Mouse (Mus musculus) heart, embryonic 10.5 days (tissue): ENCODE results near the gene Vps35l. TPM values are rescaled to one million over a fixed set of nuclear protein-coding genes. Genes with fewer than 3 reads are reported as not detected.

Source experiments
- DNase-seq: peaks from one replicate; pipeline ENCODE4 v3.0.0-alpha.2; 2017; ENCODE audit warnings: low spot score
- H3K27ac ChIP-seq: fragments of 300-500 bp; sonication (generic); 2 replicates; pipeline ENCODE4 v1.5.1; 2016; ENCODE audit warnings: mild to moderate bottlenecking
- H3K27me3 ChIP-seq: fragments of 300-500 bp; sonication (generic); 2 replicates; pipeline ENCODE4 v1.6.1; 2016; ENCODE audit warnings: mild to moderate bottlenecking; ENCODE audit not compliant: poor library complexity, insufficient read depth, severe bottlenecking
- H3K36me3 ChIP-seq: fragments of 300-500 bp; sonication (generic); 2 replicates; pipeline ENCODE4 v1.6.1; 2016; ENCODE audit warnings: mild to moderate bottlenecking, moderate library complexity
- H3K4me1 ChIP-seq: fragments of 300-500 bp; sonication (generic); 2 replicates; pipeline ENCODE4 v1.6.1; 2016; ENCODE audit warnings: mild to moderate bottlenecking
- H3K4me3 ChIP-seq: fragments of 300-500 bp; sonication (generic); 2 replicates; pipeline ENCODE4 v1.5.1; 2016; ENCODE audit warnings: mild to moderate bottlenecking, moderate library complexity
- H3K9me3 ChIP-seq: fragments of 300-500 bp; sonication (generic); 2 replicates; pipeline ENCODE4 v1.6.1; 2016; ENCODE audit warnings: mild to moderate bottlenecking, moderate library complexity
- WGBS: fragments of 180-500 bp; shearing (Covaris S2); methylation state at CpG from one replicate; pipeline ENCODE4 v1.1.7; 2016; 5-methylcytosine and 5-hydroxymethylcytosine counted together
- polyA plus RNA-seq: library from polyadenylated mRNA; unstranded; fragments of >200 nt; fragmentation: Nextera tagmentation; extraction: Ambion mirVana; gene quantifications from 2 replicates; pipeline ENCODE4 v1.2.1, GENCODE M21; 2016

Gene Vps35l
- polyA plus RNA-seq, 1 experiment from 2014 or later = 52.3 TPM

DNA sequence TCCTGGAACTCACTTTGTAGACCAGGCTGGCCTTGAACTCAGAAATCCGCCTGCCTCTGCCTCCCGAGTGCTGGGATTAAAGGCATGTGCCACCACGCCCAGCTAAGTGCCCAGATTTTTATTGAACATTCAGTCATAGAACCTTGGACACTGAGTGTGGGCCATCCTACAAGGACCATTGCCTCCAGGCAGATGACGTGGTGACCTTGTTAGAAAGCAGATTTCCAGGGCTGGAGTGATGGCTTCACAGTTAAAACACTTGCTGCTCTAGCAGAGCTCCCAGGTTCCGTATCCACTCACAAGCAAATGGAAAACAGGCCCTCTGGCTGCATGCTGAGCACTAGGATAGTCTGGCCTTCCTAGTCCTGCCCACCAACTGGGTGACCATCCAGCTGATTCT is 4.7 kb downstream of the Vps35l start:
- Histone ChIP-seq H3K4me3 (no peak overlapping the region), H3K4me1 (peaks cover 15% of the 10 kb centered on the region), H3K9me3 (no peaks in the 10 kb centered on the region), H3K36me3 (peaks cover 49% of the 10 kb centered on the region), H3K27me3 (no peaks in the 10 kb centered on the region), H3K27ac (no peak overlapping the region)
- WGBS = 91% methylated on average over 5 of the region's 5 CpGs
- no peak for DNase-seq

DNA sequence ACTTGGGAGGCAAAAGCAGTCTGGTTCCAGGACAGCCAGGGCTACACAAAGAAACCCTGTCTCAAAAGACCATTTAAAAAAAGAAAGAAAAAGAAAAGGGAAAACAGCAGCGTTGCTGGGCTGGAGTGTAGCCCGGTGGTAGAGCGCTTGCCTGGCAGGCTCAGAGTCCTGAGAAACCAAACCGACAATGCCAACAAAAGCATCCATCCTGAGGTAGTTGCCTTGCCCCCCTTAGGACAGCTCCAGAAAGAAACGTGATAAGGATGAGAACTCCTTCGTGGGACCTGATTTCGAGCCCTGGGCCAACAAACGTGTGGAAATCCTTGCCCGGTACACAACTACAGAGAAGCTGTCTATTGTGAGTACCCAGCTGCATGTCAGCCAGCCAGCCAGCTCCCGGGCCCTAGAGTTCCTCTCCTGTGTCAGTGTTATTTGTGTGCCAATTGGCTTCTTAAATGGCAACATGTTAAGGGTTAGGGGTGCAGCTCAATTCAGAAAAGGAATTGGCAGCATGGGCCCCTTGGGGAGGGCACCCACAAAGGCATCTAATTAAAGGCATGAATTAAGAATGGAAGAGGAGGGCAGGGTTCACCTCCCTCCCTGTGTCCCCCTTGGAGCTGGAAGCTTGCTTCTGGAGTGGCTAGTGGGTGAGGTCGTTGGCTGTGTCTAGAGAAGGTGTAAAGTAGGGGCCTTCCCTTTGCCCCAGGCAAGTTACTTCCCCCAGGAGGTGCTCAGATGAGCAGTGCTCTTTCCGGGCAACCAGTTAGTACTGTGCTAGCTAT is 8.1 kb downstream of the Vps35l start:
- Histone ChIP-seq H3K4me1 (no peaks in the 10 kb centered on the region), H3K27me3 (no peaks in the 10 kb centered on the region), H3K4me3 (no peak overlapping the region), H3K36me3 (peaks cover 79% of the 10 kb centered on the region), H3K27ac (no peak overlapping the region), H3K9me3 (no peaks in the 10 kb centered on the region)
- DNase-seq = no peak
- WGBS = 91% methylated on average over 12 of the region's 12 CpGs

GRCm38 (mm10) chr7:118749706-118750105 is 9.7 kb downstream of the Vps35l start:
- Histone ChIP-seq H3K9me3 (no peaks in the 10 kb centered on the region), H3K4me3 (no peak overlapping the region), H3K36me3 (peaks cover 86% of the 10 kb centered on the region), H3K27ac (no peak overlapping the region), H3K4me1 (no peaks in the 10 kb centered on the region), H3K27me3 (no peaks in the 10 kb centered on the region)
- WGBS = 81% methylated on average over 8 of the region's 8 CpGs
- no peak for DNase-seq

DNA sequence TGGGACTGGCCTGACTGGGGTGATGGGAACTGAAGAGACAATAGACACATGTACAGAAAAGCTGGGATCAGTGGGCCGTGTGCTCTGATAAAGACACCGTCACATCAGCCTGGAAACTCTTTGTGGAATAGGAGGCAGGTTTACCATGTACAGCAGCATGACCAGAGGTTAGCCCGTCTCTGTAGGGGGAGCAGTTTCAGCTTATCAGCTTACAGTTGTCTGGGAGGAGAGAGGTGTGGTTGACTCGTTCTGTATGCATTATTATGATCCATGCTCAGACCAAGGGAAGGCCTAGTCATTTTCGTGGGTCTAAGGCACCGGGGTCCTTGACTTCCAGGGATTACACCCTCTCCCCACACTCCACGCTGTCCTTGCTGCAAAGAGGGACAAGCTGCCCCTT is 11.6 kb downstream of the Vps35l start:
- Histone ChIP-seq H3K9me3 (no peaks in the 10 kb centered on the region), H3K27me3 (no peaks in the 10 kb centered on the region), H3K4me3 (no peak overlapping the region), H3K36me3 (peaks cover 93% of the 10 kb centered on the region), H3K27ac (no peak overlapping the region), H3K4me1 (no peaks in the 10 kb centered on the region)
- DNase-seq = no peak
- WGBS = 84% methylated on average over 7 of the region's 7 CpGs

DNA sequence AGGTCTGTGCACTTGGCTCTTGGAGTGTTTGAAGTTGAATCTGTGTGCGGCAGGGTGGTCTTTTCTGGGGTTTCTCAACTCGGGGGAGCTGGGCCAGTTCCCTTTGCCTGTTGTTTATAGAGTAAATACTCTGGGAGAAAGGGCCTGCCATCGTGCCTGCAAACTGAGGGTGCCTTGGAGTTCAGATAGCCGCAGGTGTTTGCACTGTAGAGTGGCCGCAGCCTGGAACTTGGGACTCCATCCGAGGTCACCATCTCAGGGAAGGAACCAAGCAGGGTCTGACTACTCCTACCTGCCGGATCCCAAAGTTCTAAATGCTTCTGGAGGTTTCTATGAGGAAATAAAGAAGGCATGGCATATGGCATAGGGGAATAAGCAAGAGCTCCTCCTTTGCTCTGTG is 15.7 kb downstream of the Vps35l start:
- H3K36me3 ChIP-seq = peaks cover 69% of the 10 kb centered on the region
- 81% methylated on average over 7 of the region's 7 CpGs for WGBS
- DNase-seq = no peak
- H3K27ac ChIP-seq = no peak overlapping the region
- H3K27me3 ChIP-seq = no peaks in the 10 kb centered on the region
- H3K9me3 ChIP-seq = no peaks in the 10 kb centered on the region
- H3K4me1 ChIP-seq = 0 out of 2 replicates have a peak, but pooled peaks cover 3% of the 10 kb centered on the region
- no peak overlapping the region for H3K4me3 ChIP-seq

DNA sequence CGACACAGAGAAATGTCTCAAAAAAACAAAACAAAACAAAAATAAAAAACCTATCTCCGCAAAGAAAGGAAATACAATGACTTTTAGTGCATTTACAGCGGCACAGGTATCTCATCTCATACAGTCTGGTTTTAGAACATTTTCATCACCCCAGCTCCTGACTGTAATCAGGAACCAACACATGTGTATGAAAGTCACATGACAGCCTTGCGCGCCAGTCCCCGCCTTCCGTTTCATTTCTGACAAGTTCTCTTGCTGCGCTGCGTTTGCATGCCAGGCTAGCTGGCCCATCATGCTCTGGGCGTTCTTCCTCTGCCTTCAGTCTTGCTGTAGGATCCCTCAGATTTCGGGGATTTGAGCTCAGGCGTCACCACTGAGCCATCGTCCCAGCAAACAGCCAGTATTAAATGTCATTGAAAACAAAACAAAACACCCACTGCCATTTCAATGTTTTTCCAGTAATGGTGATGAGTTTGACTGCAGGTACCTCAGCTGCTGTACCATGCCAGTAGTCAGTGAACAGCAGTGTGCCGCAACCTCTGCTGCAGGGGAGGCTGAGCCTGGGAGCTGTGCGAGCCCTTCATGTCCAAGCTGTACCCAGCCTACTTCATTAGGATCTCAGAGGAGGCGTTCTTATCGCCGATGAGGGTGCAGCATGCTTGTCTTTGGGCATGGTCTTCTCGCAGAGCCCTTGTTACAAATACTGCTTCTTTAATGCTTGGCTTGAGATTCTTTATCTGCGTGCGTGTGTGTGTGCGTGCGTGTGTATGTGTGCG is 16.7 kb downstream of the Vps35l start:
- Histone ChIP-seq H3K4me1 (0 out of 2 replicates have a peak, but pooled peaks cover 3% of the 10 kb centered on the region), H3K27ac (no peak overlapping the region), H3K36me3 (peaks cover 71% of the 10 kb centered on the region), H3K4me3 (no peak overlapping the region), H3K27me3 (no peaks in the 10 kb centered on the region), H3K9me3 (no peaks in the 10 kb centered on the region)
- 91% methylated on average over 24 of the region's 24 CpGs for WGBS
- no peak for DNase-seq

DNA sequence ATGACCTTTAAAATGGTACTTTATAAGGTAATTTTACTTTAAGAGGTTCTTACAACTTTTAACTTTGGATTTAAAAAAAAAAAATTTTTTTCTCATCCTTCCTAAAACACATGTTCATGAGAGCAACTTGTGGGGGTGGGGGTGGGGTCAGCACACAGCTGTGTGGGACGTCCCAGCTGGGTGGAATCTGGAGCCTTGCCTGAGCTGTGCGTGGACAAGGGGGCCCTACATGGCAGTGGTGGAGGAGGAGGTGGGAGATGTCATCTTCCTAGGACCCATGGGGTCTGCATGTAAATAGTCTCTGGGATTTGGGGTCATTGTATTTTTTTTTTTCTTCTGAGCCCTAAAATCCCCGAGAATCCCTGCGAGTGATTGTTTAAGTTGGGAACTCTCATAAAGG is 18.3 kb downstream of the Vps35l start:
- H3K36me3 ChIP-seq = peaks cover 68% of the 10 kb centered on the region
- 74% methylated on average over 4 of the region's 4 CpGs for WGBS

DNA sequence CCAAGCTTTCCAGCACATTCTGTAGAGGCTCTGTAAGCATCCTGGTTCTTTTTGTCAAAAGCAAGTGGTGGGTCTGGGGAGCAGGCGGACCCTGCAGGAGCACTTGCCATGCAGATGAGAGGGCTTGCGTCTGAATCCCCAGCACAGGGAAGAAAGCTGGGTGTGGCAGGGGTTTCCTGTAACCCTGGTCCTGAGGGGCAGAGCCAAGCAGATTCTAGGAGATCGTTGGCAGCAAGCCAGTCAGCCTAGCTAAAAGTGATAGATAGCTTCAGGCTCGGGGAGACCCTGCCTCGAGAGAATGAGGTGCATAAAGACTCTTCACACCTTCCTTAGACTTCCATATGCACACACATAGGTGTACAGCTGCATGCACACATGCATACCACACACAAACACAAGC is 19.3 kb downstream of the Vps35l start:
- WGBS = 61% methylated on average over 5 of the region's 5 CpGs
- Histone ChIP-seq H3K9me3 (no peaks in the 10 kb centered on the region), H3K27me3 (no peaks in the 10 kb centered on the region), H3K27ac (no peak overlapping the region), H3K4me3 (no peak overlapping the region), H3K4me1 (0 out of 2 replicates have a peak, but pooled peaks cover 3% of the 10 kb centered on the region), H3K36me3 (peaks cover 69% of the 10 kb centered on the region)
- DNase-seq = no peak

More for the DNA sequence above, 18.3 kb downstream of the Vps35l start:
- Histone ChIP-seq H3K9me3 (no peaks in the 10 kb centered on the region), H3K27ac (no peak overlapping the region), H3K27me3 (no peaks in the 10 kb centered on the region), H3K4me1 (0 out of 2 replicates have a peak, but pooled peaks cover 3% of the 10 kb centered on the region), H3K4me3 (no peak overlapping the region)
- DNase-seq = no peak

GRCm38 (mm10) chr7:118763939-118764338 is 23.9 kb downstream of the Vps35l start:
- H3K9me3 ChIP-seq = no peaks in the 10 kb centered on the region
- no peak for DNase-seq

DNA sequence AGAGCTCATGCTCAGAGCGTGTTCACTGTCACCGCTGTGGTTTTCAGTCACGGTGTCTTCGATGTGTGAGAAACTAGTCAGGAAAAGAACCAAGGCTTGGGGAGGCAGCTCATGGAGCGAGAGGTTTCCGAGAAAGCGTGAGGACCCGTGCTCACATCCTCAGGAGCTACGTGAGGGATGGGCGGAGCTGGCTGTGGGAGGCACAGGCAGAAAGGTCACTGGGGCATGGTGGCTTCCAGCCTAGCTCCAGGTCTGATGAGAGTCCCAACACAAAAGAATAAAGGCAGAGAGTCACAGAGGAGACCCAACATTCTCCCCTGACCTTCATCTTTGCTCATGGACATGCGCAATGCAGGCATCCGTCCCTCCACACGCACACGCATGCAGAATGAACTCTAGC is 24.7 kb downstream of the Vps35l start:
- H3K36me3 ChIP-seq = peaks cover 46% of the 10 kb centered on the region

More at GRCm38 (mm10) chr7:118763939-118764338, 23.9 kb downstream of the Vps35l start:
- H3K4me1 ChIP-seq = 0 out of 2 replicates have a peak, but pooled peaks cover 3% of the 10 kb centered on the region
- 84% methylated on average over 11 of the region's 11 CpGs for WGBS
- H3K36me3 ChIP-seq = peaks cover 48% of the 10 kb centered on the region
- H3K4me3 ChIP-seq = no peak overlapping the region
- H3K27me3 ChIP-seq = no peaks in the 10 kb centered on the region
- H3K27ac ChIP-seq = no peak overlapping the region

GRCm38 (mm10) chr7:118765604-118766003 is 25.6 kb downstream of the Vps35l start:
- H3K4me3 ChIP-seq = no peak overlapping the region
- no peaks in the 10 kb centered on the region for H3K4me1 ChIP-seq
- H3K27me3 ChIP-seq = no peaks in the 10 kb centered on the region
- no peak overlapping the region for H3K27ac ChIP-seq
- 71% methylated on average over 8 of the region's 8 CpGs for WGBS
- no peak for DNase-seq
- peaks cover 40% of the 10 kb centered on the region for H3K36me3 ChIP-seq
- no peaks in the 10 kb centered on the region for H3K9me3 ChIP-seq

More for the DNA sequence above, 24.7 kb downstream of the Vps35l start:
- Histone ChIP-seq H3K4me1 (no peaks in the 10 kb centered on the region), H3K4me3 (no peak overlapping the region), H3K27me3 (no peaks in the 10 kb centered on the region), H3K27ac (no peak overlapping the region), H3K9me3 (no peaks in the 10 kb centered on the region)
- 74% methylated on average over 14 of the region's 14 CpGs for WGBS
- DNase-seq = no peak

- H3K9me3 ChIP-seq = no peaks in the 10 kb centered on the region
- no peak for DNase-seq
- H3K36me3 ChIP-seq = peaks cover 36% of the 10 kb centered on the region
- no peak overlapping the region for H3K4me3 ChIP-seq
- WGBS = 60% methylated on average over 18 of the region's 18 CpGs
- H3K27ac ChIP-seq = no peak overlapping the region
- H3K4me1 ChIP-seq = no peaks in the 10 kb centered on the region
- H3K27me3 ChIP-seq = no peaks in the 10 kb centered on the region
Observed at GRCm38 (mm10) chr7:118766119-118766833, 26.2 kb downstream of the Vps35l start.

DNA sequence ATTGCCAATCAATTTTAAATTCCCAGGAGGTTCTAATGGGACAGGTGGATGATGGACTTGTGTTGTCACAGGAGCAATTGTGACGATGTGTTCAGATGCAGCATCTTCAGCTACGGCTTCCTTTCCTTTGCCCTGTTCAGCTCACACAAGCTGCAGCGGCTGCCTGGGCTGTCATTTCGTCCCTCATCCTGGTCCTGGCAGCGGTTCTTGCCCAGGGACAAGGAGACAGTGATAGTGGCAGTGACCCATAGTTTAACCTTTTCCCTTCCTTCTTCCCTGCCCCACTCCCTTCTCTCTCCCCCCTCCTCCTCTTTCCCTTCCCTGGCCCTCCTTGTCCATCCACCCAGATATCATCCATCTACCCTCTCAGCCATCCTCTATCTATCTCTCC is 26.8 kb downstream of the Vps35l start:
- Histone ChIP-seq H3K27me3 (no peaks in the 10 kb centered on the region), H3K4me1 (no peaks in the 10 kb centered on the region), H3K27ac (no peak overlapping the region), H3K36me3 (peaks cover 30% of the 10 kb centered on the region), H3K4me3 (no peak overlapping the region), H3K9me3 (no peaks in the 10 kb centered on the region)
- 81% methylated on average over 5 of the region's 5 CpGs for WGBS
- DNase-seq = no peak
